Mouse (Mus musculus): ENCODE results near the gene Nat8.

DNA sequence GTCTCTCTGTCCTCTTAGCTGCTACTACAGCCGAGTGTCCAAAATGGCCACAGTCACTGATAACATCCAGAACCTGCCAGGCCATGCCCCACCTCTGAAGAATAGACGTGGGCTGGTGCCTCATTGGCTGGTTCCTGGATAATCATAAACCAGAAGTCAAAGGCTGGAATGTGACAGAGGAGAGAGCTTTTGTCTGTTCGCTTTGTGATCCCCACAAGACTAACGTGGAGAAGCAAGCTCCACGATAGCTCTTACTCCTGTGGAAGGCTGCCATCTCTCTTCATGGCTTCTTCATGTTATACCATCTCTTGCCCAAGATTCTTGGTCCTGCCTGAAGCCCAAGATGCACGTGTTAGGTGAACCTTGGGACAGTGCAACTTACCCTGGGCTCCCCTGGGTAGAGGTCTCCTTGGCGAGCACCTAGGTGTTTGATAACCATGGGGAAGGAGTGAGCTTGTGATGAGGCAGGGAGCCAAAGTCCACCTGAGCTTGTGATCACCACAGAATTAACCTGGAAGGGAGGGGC is at the start of gene Nat8:
- TF ChIP-seq CTCF (IDR thresholded peaks at IDR 0.05; ENCODE audit: extremely low read depth, insufficient read length, insufficient replicate concordance, low read depth, low read length): no peak
- TF ChIP-seq POLR2A (IDR thresholded peaks at IDR 0.05; ENCODE audit: low read depth, low read length): peak; percentile 28; the same call in 1 of the 2 replicates

All from small intestine, adult 2 months (tissue).